Comparison of ENCODE assay signal across 8 mouse cellular contexts in genomic region chr8:122676621-122677480, GRCm38 (mm10). TPM values are rescaled to one million over a fixed set of nuclear protein-coding genes. Genes with fewer than 3 reads are reported as not detected.
DNase-seq lines count a peak whose midpoint lies in the region; ATAC-seq lines count a peak whose summit lies in the region.

No protein-coding gene starts in this region.

- ATAC-seq in embryonic facial prominence, embryonic 13.5 days (ENCODE audit: insufficient number of reproducible peaks, insufficient read depth, low FRiP score, low TSS enrichment, low read depth), result no peak
- ATAC-seq in heart, embryonic 11.5 days (replicated peaks; ENCODE audit: insufficient number of reproducible peaks, low FRiP score, low TSS enrichment), result no peak
- ATAC-seq in kidney, embryonic 14.5 days (ENCODE audit: low FRiP score, low TSS enrichment), result no peak
- no peak for ATAC-seq in liver, embryonic 11.5 days (replicated peaks; ENCODE audit: low FRiP score)
- ATAC-seq in monocyte, adult 5-6 weeks (replicated peaks; ENCODE audit: insufficient number of reproducible peaks, low FRiP score, low TSS enrichment, poor library complexity, severe bottlenecking), result peak; percentile 41
- ATAC-seq in inflammation-experienced regulatory T-cells, adult 6 months, result no peak

- WGBS in embryonic facial prominence, embryonic 13.5 days, result 10% methylated on average over 16 of the region's 16 CpGs
- 16% methylated on average over 16 of the region's 16 CpGs for WGBS in heart, embryonic 11.5 days (ENCODE audit: insufficient replicate concordance)
- 11% methylated on average over 16 of the region's 16 CpGs for WGBS in kidney, embryonic 14.5 days
- WGBS in liver, embryonic 11.5 days, result 48% methylated on average over 16 of the region's 16 CpGs

- peaks cover 51% of the 10 kb centered on the region for H3K4me1 ChIP-seq in embryonic facial prominence, embryonic 13.5 days
- H3K4me1 ChIP-seq in heart, embryonic 11.5 days (ENCODE audit: control insufficient read depth, insufficient read depth, low read length), result peaks cover 19% of the 10 kb centered on the region; the same call in 1 of the 2 replicates
- H3K4me1 ChIP-seq in kidney, embryonic 14.5 days (ENCODE audit: control insufficient read depth, insufficient read depth, low read length), result no peaks in the 10 kb centered on the region
- H3K4me1 ChIP-seq in liver, embryonic 11.5 days (replicated peaks; ENCODE audit: control insufficient read depth, insufficient read depth, low read length), result peaks cover 39% of the 10 kb centered on the region

- no peaks in the 10 kb centered on the region for H3K36me3 ChIP-seq in embryonic facial prominence, embryonic 13.5 days
- H3K36me3 ChIP-seq in heart, embryonic 11.5 days (ENCODE audit: control insufficient read depth, insufficient read depth, low read length), result no peaks in the 10 kb centered on the region
- H3K36me3 ChIP-seq in kidney, embryonic 14.5 days (ENCODE audit: control insufficient read depth, insufficient read depth, low read length), result no peaks in the 10 kb centered on the region
- peaks cover 6% of the 10 kb centered on the region; the same call in 1 of the 2 replicates for H3K36me3 ChIP-seq in liver, embryonic 11.5 days (ENCODE audit: control insufficient read depth, insufficient read depth, low read length)

- H3K27me3 ChIP-seq in embryonic facial prominence, embryonic 13.5 days, result peaks cover 98% of the 10 kb centered on the region
- peaks cover 59% of the 10 kb centered on the region for H3K27me3 ChIP-seq in heart, embryonic 11.5 days (ENCODE audit: control insufficient read depth, insufficient read depth, low read length)
- peaks cover 65% of the 10 kb centered on the region for H3K27me3 ChIP-seq in kidney, embryonic 14.5 days (ENCODE audit: control insufficient read depth, insufficient read depth, low read length)
- peaks cover 28% of the 10 kb centered on the region for H3K27me3 ChIP-seq in liver, embryonic 11.5 days (replicated peaks; ENCODE audit: control insufficient read depth, insufficient read depth, low read length)

- DNase-seq in adrenal gland, adult (ENCODE audit: inconsistent age in 2 of 2, low spot score in 1 of 2), result peak; percentile 75 to 79
- DNase-seq in adrenal gland, adult 8-10 months, result no peak
- DNase-seq in liver, embryonic 11.5 days (ENCODE audit: low spot score), result no peak

- H3K27ac ChIP-seq in embryonic facial prominence, embryonic 13.5 days, result peak overlapping the region; percentile 33; the same call in 1 of the 2 replicates
- H3K27ac ChIP-seq in heart, embryonic 11.5 days (ENCODE audit: low read depth, low read length), result peak overlapping the region; percentile 25
- peak overlapping the region; percentile 68; the same call in 1 of the 2 replicates for H3K27ac ChIP-seq in kidney, embryonic 14.5 days (ENCODE audit: low read depth, low read length)
- no peak overlapping the region for H3K27ac ChIP-seq in liver, embryonic 11.5 days (ENCODE audit: low read depth, low read length)

- H3K4me3 ChIP-seq in embryonic facial prominence, embryonic 13.5 days, result peak overlapping the region; percentile 71
- H3K4me3 ChIP-seq in heart, embryonic 11.5 days (ENCODE audit: low read depth, low read length), result peak overlapping the region; percentile 73
- peak overlapping the region; percentile 72 for H3K4me3 ChIP-seq in kidney, embryonic 14.5 days (ENCODE audit: low read length)
- peak overlapping the region; percentile 74 for H3K4me3 ChIP-seq in liver, embryonic 11.5 days (ENCODE audit: low read depth, low read length)

- peak overlapping the region; percentile 73 for H3K9ac ChIP-seq in embryonic facial prominence, embryonic 13.5 days
- peak overlapping the region; percentile 66 for H3K9ac ChIP-seq in heart, embryonic 11.5 days (ENCODE audit: low read depth, low read length)
- H3K9ac ChIP-seq in kidney, embryonic 14.5 days (ENCODE audit: low read depth, low read length), result no peak overlapping the region
- no peak overlapping the region; the same call in 1 of the 2 replicates for H3K9ac ChIP-seq in liver, embryonic 11.5 days (ENCODE audit: low read depth, low read length)

- H3K9me3 ChIP-seq in embryonic facial prominence, embryonic 13.5 days, result no peaks in the 10 kb centered on the region
- H3K9me3 ChIP-seq in heart, embryonic 11.5 days (replicated peaks; ENCODE audit: control insufficient read depth, low read length), result no peaks in the 10 kb centered on the region
- H3K9me3 ChIP-seq in kidney, embryonic 14.5 days (ENCODE audit: control insufficient read depth, low read length), result no peaks in the 10 kb centered on the region
- H3K9me3 ChIP-seq in liver, embryonic 11.5 days (ENCODE audit: control insufficient read depth, low read length), result no peaks in the 10 kb centered on the region

- peak overlapping the region; percentile 98 for H3K4me2 ChIP-seq in embryonic facial prominence, embryonic 13.5 days
- H3K4me2 ChIP-seq in heart, embryonic 11.5 days, result peak overlapping the region; percentile 95
- peak overlapping the region; percentile 98 for H3K4me2 ChIP-seq in kidney, embryonic 14.5 days (replicated peaks; ENCODE audit: low read depth, low read length)
- H3K4me2 ChIP-seq in liver, embryonic 11.5 days, result peak overlapping the region; percentile 99

RNA-seq across cellular contexts. Expression of gene Cbfa2t3, which starts 22.1 kb away (rescaled TPM):
- 10 to 100 TPM; 10.9 to 21.7 (median 15.3) TPM for total RNA-seq in adrenal gland, adult 8-10 months (2022)
- polyA plus RNA-seq in embryonic facial prominence, embryonic 13.5 days (2015; fragmentation: Nextera tagmentation; extraction: Ambion mirVana), result 4.6 TPM in 2 replicates
- 5.2 and 5.4 TPM in 2 replicates for polyA plus RNA-seq in heart, embryonic 11.5 days (2014; fragmentation: Nextera tagmentation; extraction: Ambion mirVana)
- polyA plus RNA-seq in kidney, embryonic 14.5 days (2014; fragmentation: Nextera tagmentation; extraction: Ambion mirVana), result 3.6 and 3.7 TPM in 2 replicates
- polyA plus RNA-seq in liver, embryonic 11.5 days (2014; fragmentation: Nextera tagmentation; extraction: Ambion mirVana), result 13.8 and 14.4 TPM in 2 replicates
- 21.2 to 48.6 TPM (median 32.6 TPM) in 3 replicates for total RNA-seq in monocyte, adult 5-6 weeks (2017)
- polyA plus RNA-seq in inflammation-experienced regulatory T-cells, adult 6 months (2017; shearing (Covaris generic)), result under 1 TPM; 0.31 to 0.54 (median 0.52) TPM

RNA-seq across cellular contexts. Expression of gene Pabpn1l, which starts 54.3 kb away (rescaled TPM):
- not detected for total RNA-seq in adrenal gland, adult 8-10 months (2022)
- polyA plus RNA-seq in embryonic facial prominence, embryonic 13.5 days (2015; fragmentation: Nextera tagmentation; extraction: Ambion mirVana), result not detected in 2 replicates
- polyA plus RNA-seq in heart, embryonic 11.5 days (2014; fragmentation: Nextera tagmentation; extraction: Ambion mirVana), result not detected in 2 replicates
- polyA plus RNA-seq in kidney, embryonic 14.5 days (2014; fragmentation: Nextera tagmentation; extraction: Ambion mirVana), result not detected in 2 replicates
- polyA plus RNA-seq in liver, embryonic 11.5 days (2014; fragmentation: Nextera tagmentation; extraction: Ambion mirVana), result not detected in 2 replicates
- not detected in 3 replicates for total RNA-seq in monocyte, adult 5-6 weeks (2017)
- polyA plus RNA-seq in inflammation-experienced regulatory T-cells, adult 6 months (2017; shearing (Covaris generic)), result not detected

Comparison
In these comparisons a context has a peak if more than half of its experiments do, and no peak if none do; other contexts are left out.
1. DNase-seq: peak in adrenal gland, adult (2 of 2); none in adrenal gland, adult 8-10 months (single experiment) and liver, embryonic 11.5 days (single experiment).
2. H3K9ac ChIP-seq: peak in embryonic facial prominence, embryonic 13.5 days (single experiment) and heart, embryonic 11.5 days (single experiment); none in kidney, embryonic 14.5 days (single experiment) and liver, embryonic 11.5 days (single experiment).
3. Peak in every context shown above with its lines, with median percentiles within 50 percentile points of each other: H3K4me2 ChIP-seq and H3K4me3 ChIP-seq.